Mouse (Mus musculus): ENCODE measurements around the gene Mreg. TPM values are rescaled to one million over a fixed set of nuclear protein-coding genes. Genes with fewer than 3 reads are reported as not detected.

The Mreg gene
- total RNA-seq, 2 experiments from 2014 or later: 3.1 to 3.6 TPM

DNA sequence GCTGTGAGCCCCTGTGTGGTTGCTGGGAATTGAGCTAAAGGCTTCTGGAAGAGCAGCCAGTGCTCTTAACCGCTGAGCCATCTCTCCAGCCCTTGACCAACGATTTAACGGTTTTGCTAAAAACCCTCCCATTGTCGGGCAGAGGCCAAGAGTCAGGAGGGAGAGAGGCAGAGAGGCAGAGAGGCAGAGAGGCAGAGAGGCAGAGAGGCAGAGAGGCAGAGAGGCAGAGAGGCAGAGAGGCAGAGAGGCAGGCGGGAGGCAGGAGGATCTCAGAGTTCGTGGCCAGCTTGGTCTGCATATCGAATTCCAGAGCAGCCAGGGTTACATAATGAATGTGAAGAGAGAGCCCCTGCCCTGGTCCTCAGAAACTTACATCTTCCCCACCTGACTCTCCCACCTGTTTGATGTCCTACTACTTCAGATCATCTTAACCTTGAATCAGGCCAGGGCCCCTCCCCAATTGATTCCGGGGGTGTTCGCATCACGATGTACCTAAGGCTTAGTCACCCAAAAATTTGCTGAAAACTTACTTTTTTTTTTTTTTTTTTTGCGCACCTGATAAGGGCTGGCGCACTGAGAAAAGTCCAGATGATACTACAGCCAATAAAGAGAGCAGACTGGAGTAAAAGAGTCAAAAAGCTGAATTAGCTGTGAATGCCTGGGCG is 13.1 kb upstream of the Mreg start:
- DNase-seq (ENCODE audit: low spot score in 2 of 2): no peak
- no peak for TF ChIP-seq CTCF (conservative IDR thresholded peaks at IDR 0.05)
- peak overlapping the region; percentile 79; the same call in 1 of the 2 replicates for H3K27ac ChIP-seq
- H3K4me3 ChIP-seq: peak overlapping the region; percentile 67

- Histone ChIP-seq H3K27ac (no peak overlapping the region), H3K4me3 (no peak overlapping the region)
- peak; percentile 74 for TF ChIP-seq CTCF (conservative IDR thresholded peaks at IDR 0.05)
- DNase-seq (ENCODE audit: low spot score in 2 of 2): peak; percentile 41 to 42
Measured at GRCm38 (mm10) chr1:72220008-72220407, 7.9 kb upstream of the Mreg start.

- H3K4me3 ChIP-seq: no peak overlapping the region
- no peak overlapping the region for H3K27ac ChIP-seq
- DNase-seq (ENCODE audit: low spot score in 2 of 2): no peak
- no peak for TF ChIP-seq CTCF (conservative IDR thresholded peaks at IDR 0.05)
Measured at GRCm38 (mm10) chr1:72219116-72219515, 7.0 kb upstream of the Mreg start.

- DNase-seq (ENCODE audit: low spot score in 2 of 2): no peak
- no peak overlapping the region for H3K4me3 ChIP-seq
- TF ChIP-seq CTCF (conservative IDR thresholded peaks at IDR 0.05): no peak
- no peak overlapping the region for H3K27ac ChIP-seq
Measured at GRCm38 (mm10) chr1:72218626-72219025, 6.5 kb upstream of the Mreg start.

DNA sequence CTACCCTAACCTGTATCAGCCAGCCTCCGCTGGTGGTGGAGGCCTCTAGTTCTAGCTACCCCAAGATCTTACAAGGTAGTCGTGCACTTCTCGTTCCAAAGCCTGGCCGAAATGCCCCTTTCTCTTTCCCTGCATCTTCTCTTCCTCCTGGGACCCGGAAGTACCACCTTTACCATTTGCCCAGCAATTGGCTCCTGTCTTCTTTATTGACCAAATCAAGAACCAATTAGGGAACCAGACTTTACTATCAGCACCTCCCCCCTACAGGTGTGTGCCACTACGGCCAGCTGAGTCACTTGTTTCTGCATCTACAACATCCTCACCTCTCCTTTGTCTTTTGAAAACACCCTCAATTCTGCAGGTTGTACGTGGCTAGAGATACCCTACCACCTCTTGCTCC is 4.7 kb upstream of the Mreg start:
- TF ChIP-seq CTCF (conservative IDR thresholded peaks at IDR 0.05): no peak
- H3K27ac ChIP-seq: no peak overlapping the region
- DNase-seq (ENCODE audit: low spot score in 2 of 2): no peak
- no peak overlapping the region for H3K4me3 ChIP-seq

- no peak for DNase-seq (ENCODE audit: low spot score in 2 of 2)
- no peak overlapping the region for H3K4me3 ChIP-seq
- TF ChIP-seq CTCF (conservative IDR thresholded peaks at IDR 0.05): no peak
- H3K27ac ChIP-seq: no peak overlapping the region
Measured at GRCm38 (mm10) chr1:72215174-72215573, 3.1 kb upstream of the Mreg start.

- DNase-seq (ENCODE audit: low spot score in 2 of 2): no peak
- Histone ChIP-seq H3K4me3 (no peak overlapping the region), H3K27ac (no peak overlapping the region)
- no peak for TF ChIP-seq CTCF (conservative IDR thresholded peaks at IDR 0.05)
Measured at GRCm38 (mm10) chr1:72214470-72214961, 2.4 kb upstream of the Mreg start.

GRCm38 (mm10) chr1:72213954-72214353 is 1.8 kb upstream of the Mreg start:
- DNase-seq (ENCODE audit: low spot score in 2 of 2): no peak
- Histone ChIP-seq H3K27ac (no peak overlapping the region), H3K4me3 (no peak overlapping the region)
- TF ChIP-seq CTCF (conservative IDR thresholded peaks at IDR 0.05): no peak

GRCm38 (mm10) chr1:72210803-72211679 is 1.1 kb downstream of the Mreg start:
- H3K27ac ChIP-seq: no peak overlapping the region
- TF ChIP-seq CTCF (conservative IDR thresholded peaks at IDR 0.05): no peak

DNA sequence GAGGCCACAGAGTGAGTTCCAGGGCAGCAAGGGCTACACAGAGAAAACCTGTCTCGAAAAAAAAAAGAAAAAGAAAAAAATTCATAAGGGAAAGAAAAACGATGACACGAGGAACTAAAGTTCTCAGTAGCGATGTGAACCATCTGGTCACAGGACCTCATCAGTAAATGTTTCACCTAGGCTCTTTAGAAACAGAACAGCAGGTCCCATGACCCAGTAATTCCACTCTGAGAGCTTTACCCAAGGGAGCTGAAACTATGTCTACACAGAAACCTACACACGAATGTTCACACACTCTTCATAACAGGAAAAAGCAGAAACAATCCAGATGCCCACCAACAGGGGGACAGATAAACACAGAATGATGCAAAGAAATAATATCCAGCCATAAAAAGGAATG is 4.0 kb downstream of the Mreg start:
- DNase-seq (ENCODE audit: low spot score in 2 of 2): no peak
- no peak for TF ChIP-seq CTCF (conservative IDR thresholded peaks at IDR 0.05)
- Histone ChIP-seq H3K27ac (no peak overlapping the region), H3K4me3 (no peak overlapping the region)

More at GRCm38 (mm10) chr1:72210803-72211679, 1.1 kb downstream of the Mreg start:
- DNase-seq (ENCODE audit: low spot score in 2 of 2): no peak
- H3K4me3 ChIP-seq: peak overlapping the region; percentile 73

- TF ChIP-seq CTCF (conservative IDR thresholded peaks at IDR 0.05): no peak
- H3K4me3 ChIP-seq: no peak overlapping the region
- no peak for DNase-seq (ENCODE audit: low spot score in 2 of 2)
- no peak overlapping the region for H3K27ac ChIP-seq
Measured at GRCm38 (mm10) chr1:72205113-72205512, 7.0 kb downstream of the Mreg start.

- TF ChIP-seq CTCF (conservative IDR thresholded peaks at IDR 0.05): no peak
- DNase-seq (ENCODE audit: low spot score in 2 of 2): no peak
- H3K4me3 ChIP-seq: no peak overlapping the region
- no peak overlapping the region for H3K27ac ChIP-seq
Measured at GRCm38 (mm10) chr1:72203204-72203603, 8.9 kb downstream of the Mreg start.

DNA sequence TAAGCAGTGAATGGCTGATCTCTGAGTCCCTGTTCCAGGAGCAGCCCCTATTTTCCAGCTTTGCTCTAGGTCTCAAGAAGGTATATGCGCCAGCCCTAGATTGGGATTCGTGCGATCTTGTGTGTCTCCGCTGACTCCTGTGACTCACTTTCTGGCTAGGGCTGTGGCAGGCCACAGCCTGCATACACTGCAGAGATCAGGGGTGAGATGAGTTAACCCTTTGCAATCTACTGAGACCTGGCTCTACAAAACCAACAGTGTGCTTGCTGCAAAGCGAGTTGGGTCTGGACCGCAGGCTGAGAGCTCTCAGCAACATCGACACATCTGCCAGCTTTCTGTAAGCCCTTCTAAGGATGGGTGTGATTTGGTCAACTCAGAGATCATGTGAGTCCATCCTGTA is 9.4 kb downstream of the Mreg start:
- H3K4me3 ChIP-seq: no peak overlapping the region
- DNase-seq (ENCODE audit: low spot score in 2 of 2): no peak
- H3K27ac ChIP-seq: no peak overlapping the region
- TF ChIP-seq CTCF (conservative IDR thresholded peaks at IDR 0.05): no peak
